Mouse (Mus musculus): ENCODE results near the gene Vmn1r197.
"Not testable (repeated sequence)": the region's sequence is repeated elsewhere in the genome, so short reads cannot be mapped to it uniquely, and the experiment has no call there.

Gene Vmn1r197

GRCm38 (mm10) chr13:22324289-22324688 is at the start of gene Vmn1r197:
Gene Vmn1r197, plus strand, starts transcription at chr13:22324589.
- in situ Hi-C loops (cut with MseI, MboI) = no loop called here

GRCm38 (mm10) chr13:22284578-22284977 is 39.8 kb upstream of the Vmn1r197 start:
- in situ Hi-C loops (cut with MseI, MboI) = no loop called here

GRCm38 (mm10) chr13:22289620-22290019 is 34.8 kb upstream of the Vmn1r197 start, which contains the start of gene Vmn1r196:
Gene Vmn1r196, plus strand, starts transcription at chr13:22289920.
- in situ Hi-C loops (cut with MseI, MboI) = no loop called here

- in situ Hi-C loops (cut with MseI, MboI) = not testable (repeated sequence)
Observed at GRCm38 (mm10) chr13:22308075-22308474, 16.3 kb upstream of the Vmn1r197 start.

GRCm38 (mm10) chr13:22315361-22315760 is 9.0 kb upstream of the Vmn1r197 start:
- in situ Hi-C loops (cut with MseI, MboI) = no loop called here

GRCm38 (mm10) chr13:22317366-22317765 is 7.0 kb upstream of the Vmn1r197 start:
- in situ Hi-C loops (cut with MseI, MboI) = no loop called here

GRCm38 (mm10) chr13:22320091-22320490 is 4.3 kb upstream of the Vmn1r197 start:
- in situ Hi-C loops (cut with MseI, MboI) = no loop called here

- in situ Hi-C loops (cut with MseI, MboI) = no loop called here
Observed at GRCm38 (mm10) chr13:22333269-22333668, 8.9 kb downstream of the Vmn1r197 start.

GRCm38 (mm10) chr13:22335565-22335964 is 11.2 kb downstream of the Vmn1r197 start:
- in situ Hi-C loops (cut with MseI, MboI) = no loop called here

GRCm38 (mm10) chr13:22350064-22350463 is 25.7 kb downstream of the Vmn1r197 start, which contains the start of gene Vmn1r198:
Gene Vmn1r198, plus strand, starts transcription at chr13:22350364.
- in situ Hi-C loops (cut with MseI, MboI) = no loop called here

GRCm38 (mm10) chr13:22350813-22351212 is 26.4 kb downstream of the Vmn1r197 start:
- in situ Hi-C loops (cut with MseI, MboI) = no loop called here

- in situ Hi-C loops (cut with MseI, MboI) = no loop called here
Observed at GRCm38 (mm10) chr13:22379518-22379917, 55.1 kb downstream of the Vmn1r197 start, which contains the start of gene Vmn1r199. Gene Vmn1r199, plus strand, starts transcription at chr13:22379818.

GRCm38 (mm10) chr13:22381128-22381527 is 56.7 kb downstream of the Vmn1r197 start:
- in situ Hi-C loops (cut with MseI, MboI) = not testable (repeated sequence)
